Mouse (Mus musculus): ENCODE data around the gene Gc.

DNA sequence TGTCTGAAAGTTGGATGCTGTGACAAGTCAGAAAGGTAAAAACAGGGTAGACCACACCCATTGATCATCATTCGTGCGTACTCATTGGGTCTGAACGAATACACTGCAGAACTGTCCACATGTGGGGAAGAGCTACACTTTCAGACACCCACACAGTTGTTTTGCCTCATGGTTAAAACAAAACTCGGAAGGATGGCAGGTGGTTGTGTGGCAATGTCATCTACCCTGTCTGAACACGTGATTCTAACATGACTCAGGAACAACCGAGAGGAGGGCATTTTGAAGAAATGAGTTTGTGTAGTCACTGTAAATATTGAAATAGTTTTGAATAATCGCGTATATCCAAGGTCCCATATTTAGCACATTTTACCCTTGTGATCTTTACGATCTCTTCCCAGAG, 8.4 kb downstream of the Gc start:
- TF ChIP-seq POLR2A (IDR thresholded peaks at IDR 0.05; ENCODE audit: borderline replicate concordance, insufficient read depth, low read length) (no peak), CTCF (IDR thresholded peaks at IDR 0.05; ENCODE audit: borderline replicate concordance, insufficient read depth, low read depth, low read length) (no peak)

Measured in cerebellum, adult 2 months (tissue).